Comparison of ENCODE assay signal across 27 mouse cellular contexts in genomic region chr14:79307138-79307537, GRCm38 (mm10). TPM values are rescaled to one million over a fixed set of nuclear protein-coding genes. Genes with fewer than 3 reads are reported as not detected.
DNase-seq lines count a peak whose midpoint lies in the region; ATAC-seq lines count a peak whose summit lies in the region.
"Had no signal": no experiment of that assay in that cellular context is flagged by ENCODE, and none has a peak within 500 bp of the region (broad histone marks: within the 10 kb centered on the region; RNA-seq: fewer than 3 reads in every experiment).

No protein-coding gene starts in this region.

- peaks cover 2% of the 10 kb centered on the region; the same call in 1 of the 2 replicates for H3K27me3 ChIP-seq in heart, embryonic 11.5 days (ENCODE audit: control insufficient read depth, insufficient read depth, low read length)
- H3K27me3 ChIP-seq in liver, embryonic 13.5 days = no peaks in the 10 kb centered on the region
- H3K27me3 ChIP-seq: hindbrain, embryonic 15.5 days; Patski had no signal

- no peak for DNase-seq in heart, postnatal 25 days (ENCODE audit: low spot score)
- peak; percentile 17 for DNase-seq in 3T3-L1 (ENCODE audit: low read depth, low spot score)
- no peak for DNase-seq in liver, embryonic 13.5 days
- DNase-seq in cerebellum, adult 9-11 months = no peak
- DNase-seq in cerebellum, adult 8-10 months = no peak
- DNase-seq in kidney, adult 9 months = no peak
- DNase-seq: cerebellum, adult 11 months; gastrocnemius, postnatal 14 days; heart, postnatal 14 days; kidney, adult 18-20 months; kidney, postnatal 25 days; layer of hippocampus, adult 9-11 months; lung, postnatal 4 days; midbrain, embryonic 14.5 days; retina, postnatal 1 day; right cerebral cortex, postnatal 4 days; thymus, adult 2 months had no signal

- H3K27ac ChIP-seq in heart, embryonic 11.5 days (ENCODE audit: low read depth, low read length) = no peak overlapping the region
- peak overlapping the region; percentile 86 for H3K27ac ChIP-seq in liver, embryonic 13.5 days
- H3K27ac ChIP-seq: forebrain, embryonic 12.5 days; hindbrain, embryonic 15.5 days; limb, embryonic 15.5 days had no signal

- 78% methylated on average over 7 of the region's 7 CpGs for WGBS in heart, embryonic 11.5 days (ENCODE audit: insufficient replicate concordance)
- WGBS in liver, embryonic 13.5 days (ENCODE audit: insufficient replicate concordance) = 34% methylated on average over 7 of the region's 7 CpGs

- H3K36me3 ChIP-seq in heart, embryonic 11.5 days (ENCODE audit: control insufficient read depth, insufficient read depth, low read length) = no peaks in the 10 kb centered on the region
- no peaks in the 10 kb centered on the region for H3K36me3 ChIP-seq in liver, embryonic 13.5 days
- H3K36me3 ChIP-seq: forebrain, embryonic 12.5 days; hindbrain, embryonic 15.5 days; limb, embryonic 15.5 days had no signal

- peak; percentile 65; the same call in 1 of the 2 replicates for ATAC-seq in heart, embryonic 11.5 days (replicated peaks; ENCODE audit: insufficient number of reproducible peaks, low FRiP score, low TSS enrichment)
- 0 out of 2 replicates have a peak, but pooled peaks have one; percentile 13 for ATAC-seq in common myeloid progenitor, adult 5-6 weeks (replicated peaks; ENCODE audit: low read depth, poor library complexity, severe bottlenecking)
- ATAC-seq in liver, embryonic 13.5 days (ENCODE audit: low read depth) = peak; percentile 93
- ATAC-seq: Patski had no signal

- H3K9ac ChIP-seq in heart, embryonic 11.5 days (ENCODE audit: low read depth, low read length) = no peak overlapping the region
- H3K9ac ChIP-seq in liver, embryonic 13.5 days = peak overlapping the region; percentile 22; the same call in 1 of the 2 replicates
- H3K9ac ChIP-seq: forebrain, embryonic 12.5 days; hindbrain, embryonic 15.5 days; limb, embryonic 15.5 days had no signal

- no peaks in the 10 kb centered on the region for H3K9me3 ChIP-seq in heart, embryonic 11.5 days (replicated peaks; ENCODE audit: control insufficient read depth, low read length)
- no peaks in the 10 kb centered on the region for H3K9me3 ChIP-seq in liver, embryonic 13.5 days (replicated peaks)
- H3K9me3 ChIP-seq: forebrain, embryonic 12.5 days; hindbrain, embryonic 15.5 days; limb, embryonic 15.5 days had no signal

- no peak overlapping the region for H3K4me3 ChIP-seq in heart, embryonic 11.5 days (ENCODE audit: low read depth, low read length)
- H3K4me3 ChIP-seq in liver, embryonic 13.5 days (replicated peaks) = no peak overlapping the region
- H3K4me3 ChIP-seq: forebrain, embryonic 12.5 days; hindbrain, embryonic 15.5 days; limb, embryonic 15.5 days had no signal

- intact Hi-C loops in heart, postnatal 25 days (cut with DNase I) = loop anchor here (10.0 kb wide), 1 partner anchor 632 kb away; no protein-coding TSS in a partner anchor

- peaks cover 9% of the 10 kb centered on the region for H3K4me1 ChIP-seq in heart, embryonic 11.5 days (ENCODE audit: control insufficient read depth, insufficient read depth, low read length)
- H3K4me1 ChIP-seq in liver, embryonic 13.5 days (replicated peaks) = peaks cover 78% of the 10 kb centered on the region

- H3K4me2 ChIP-seq in heart, embryonic 11.5 days = no peak overlapping the region
- peak overlapping the region; percentile 38 for H3K4me2 ChIP-seq in liver, embryonic 13.5 days
- H3K4me2 ChIP-seq: forebrain, embryonic 12.5 days; hindbrain, embryonic 15.5 days; limb, embryonic 15.5 days had no signal

RNA-seq across cellular contexts. Expression of gene Rgcc, which starts 5.7 kb away (rescaled TPM):
- polyA plus RNA-seq in heart, embryonic 11.5 days (2014; fragmentation: Nextera tagmentation; extraction: Ambion mirVana) = 17.5 and 26.3 TPM in 2 replicates
- total RNA-seq in heart, postnatal 25 days (2021) = 10 to 100 TPM; 37.9 to 54.5 TPM
- 23.2 and 35.5 TPM in 2 replicates for total RNA-seq in common myeloid progenitor, adult 5-6 weeks (2017)
- polyA plus RNA-seq in liver, embryonic 13.5 days (2015; fragmentation: Nextera tagmentation; extraction: Ambion mirVana) = 306 and 322 TPM in 2 replicates

RNA-seq across cellular contexts. Expression of gene Zfp957, which starts 60.0 kb away (rescaled TPM):
- not detected in 2 replicates for polyA plus RNA-seq in heart, embryonic 11.5 days (2014; fragmentation: Nextera tagmentation; extraction: Ambion mirVana)
- not detected for total RNA-seq in heart, postnatal 25 days (2021)
- not detected in 2 replicates for total RNA-seq in common myeloid progenitor, adult 5-6 weeks (2017)
- not detected in 2 replicates for polyA plus RNA-seq in liver, embryonic 13.5 days (2015; fragmentation: Nextera tagmentation; extraction: Ambion mirVana)
- total RNA-seq: gastrocnemius, postnatal 14 days; heart, postnatal 14 days; left cerebral cortex, postnatal 14 days; neutrophil, adult 5-6 weeks had no signal
- polyA plus RNA-seq: cortical plate, adult 2 months; embryonic facial prominence, embryonic 14.5 days; forebrain, embryonic 12.5 days; hindbrain, embryonic 15.5 days; limb, embryonic 15.5 days; midbrain, embryonic 14.5 days; thymus, adult 2 months had no signal

Comparison
In these comparisons a context has a peak if more than half of its experiments do, and no peak if none do; other contexts are left out.
1. ATAC-seq: peak in every context shown above with its lines; median percentile 93 in liver, embryonic 13.5 days; 65 in heart, embryonic 11.5 days; 13 in common myeloid progenitor, adult 5-6 weeks.